Mouse (Mus musculus): Measurements from ENCODE around the gene Tmem176a.

GRCm38 (mm10) chr6:48894203-48894602 is 53.5 kb downstream of the Tmem176a start:
- TF ChIP-seq CTCF (IDR thresholded peaks at IDR 0.05; ENCODE audit: insufficient read depth, low read depth, low read length) (no peak), POLR2A (IDR thresholded peaks at IDR 0.05; ENCODE audit: insufficient read depth, low read depth, low read length) (no peak)
